Mouse (Mus musculus): Measurements from ENCODE around the gene Dapp1. TPM values are rescaled to one million over a fixed set of nuclear protein-coding genes. Genes with fewer than 3 reads are reported as not detected.

The Dapp1 gene
- polyA plus RNA-seq (2015; fragmentation: Nextera tagmentation; extraction: Ambion mirVana): 8.1 and 8.2 TPM in 2 replicates

DNA sequence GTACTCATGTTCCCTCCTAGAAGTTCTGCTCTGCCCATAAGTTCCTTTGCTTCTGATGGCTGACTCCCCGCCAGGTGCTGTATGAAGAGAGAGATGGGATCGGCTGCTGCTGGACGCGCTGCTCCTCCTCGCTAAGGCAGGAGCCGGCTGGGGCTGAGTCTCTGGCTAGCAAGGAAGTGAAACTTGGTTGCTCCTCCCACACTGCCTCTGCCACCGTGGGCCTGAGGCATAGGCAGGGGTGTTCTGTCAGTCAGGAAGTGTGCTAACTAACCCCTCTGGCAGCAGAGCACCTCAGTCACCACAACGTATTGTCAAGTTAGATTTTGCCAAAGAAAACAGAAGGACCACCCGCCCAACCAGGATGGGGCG is at the start of gene Dapp1:
TSS of gene Dapp1 (minus strand) at position 164 of the 369 bp plus-strand sequence.
- DNase-seq (ENCODE audit: low spot score): peak; percentile 78
- Histone ChIP-seq H3K9ac (ENCODE audit: low read depth, low read length) (peak within 1 kb of the TSS; percentile 69), H3K9me3 (replicated peaks; ENCODE audit: low read length) (no peaks in the 10 kb centered on the region), H3K27ac (peak within 1 kb of the TSS; percentile 72), H3K4me3 (replicated peaks; ENCODE audit: low read depth, low read length) (peak within 1 kb of the TSS; percentile 53), H3K4me2 (ENCODE audit: low read length) (peak within 1 kb of the TSS; percentile 85), H3K36me3 (ENCODE audit: insufficient read depth, low read length) (no peaks in the 10 kb centered on the region), H3K27me3 (ENCODE audit: insufficient read depth, low read length) (no peaks in the 10 kb centered on the region), H3K4me1 (replicated peaks; ENCODE audit: insufficient read depth, low read length) (no peaks in the 10 kb centered on the region; the same call in 1 of the 2 replicates)
- peak; percentile 84; the same call in 1 of the 2 replicates for ATAC-seq (replicated peaks; ENCODE audit: low FRiP score, low read depth)
- WGBS: 7% methylated on average over 10 of the region's 10 CpGs
- TF ChIP-seq CTCF (IDR thresholded peaks at IDR 0.05; ENCODE audit: low read depth): no peak

DNA sequence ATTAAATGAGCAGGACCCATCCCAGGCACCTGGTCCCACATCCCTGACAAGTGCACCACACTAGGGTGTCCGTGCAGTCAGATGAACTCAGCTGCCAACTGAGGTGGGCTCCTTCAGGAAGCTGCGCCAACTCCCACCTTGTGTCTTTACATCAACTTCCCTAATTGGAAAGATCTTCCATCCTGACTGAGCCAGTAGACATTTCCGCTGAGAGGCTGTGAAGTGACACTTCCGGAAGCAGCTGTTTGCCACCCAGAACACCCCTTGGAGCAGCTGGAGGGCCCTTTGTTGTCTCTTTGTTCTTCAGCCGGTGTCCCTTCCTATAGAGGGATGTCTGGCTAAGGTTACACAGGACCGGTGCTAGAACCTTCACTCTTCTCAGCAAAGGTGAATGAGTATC is 49.2 kb upstream of the Dapp1 start:
- ATAC-seq (replicated peaks; ENCODE audit: low FRiP score, low read depth) (no peak), DNase-seq (ENCODE audit: low spot score) (no peak)
- H3K4me1 ChIP-seq (replicated peaks; ENCODE audit: insufficient read depth, low read length): no peaks in the 10 kb centered on the region
- no peak overlapping the region for H3K4me3 ChIP-seq (replicated peaks; ENCODE audit: low read depth, low read length)
- no peak for TF ChIP-seq CTCF (IDR thresholded peaks at IDR 0.05; ENCODE audit: low read depth)
- H3K9me3 ChIP-seq (replicated peaks; ENCODE audit: low read length): no peaks in the 10 kb centered on the region
- H3K27me3 ChIP-seq (ENCODE audit: insufficient read depth, low read length): no peaks in the 10 kb centered on the region
- H3K27ac ChIP-seq: no peak overlapping the region
- no peak overlapping the region for H3K4me2 ChIP-seq (ENCODE audit: low read length)
- H3K36me3 ChIP-seq (ENCODE audit: insufficient read depth, low read length): no peaks in the 10 kb centered on the region
- WGBS: 70% methylated on average over 6 of the region's 6 CpGs
- H3K9ac ChIP-seq (ENCODE audit: low read depth, low read length): no peak overlapping the region

DNA sequence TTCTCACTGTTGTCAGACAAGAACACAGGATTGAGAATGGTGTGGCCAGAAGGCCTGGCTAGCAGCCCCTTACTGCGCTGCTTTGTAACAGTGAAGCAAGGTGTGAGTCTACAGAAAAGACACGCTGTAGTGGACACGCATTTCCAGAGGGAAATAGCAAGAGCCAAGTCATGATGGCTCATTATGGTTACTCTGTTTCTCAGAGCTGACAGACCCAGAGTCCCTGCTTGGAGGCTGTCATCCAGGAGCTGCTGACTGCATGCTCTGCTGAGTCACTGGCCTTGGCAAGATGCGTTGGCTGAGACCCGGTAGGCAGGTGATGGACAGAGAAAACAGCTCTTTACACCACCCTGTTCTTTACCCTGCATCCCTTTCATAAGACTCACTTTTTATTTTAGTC is 48.0 kb upstream of the Dapp1 start:
- TF ChIP-seq CTCF (IDR thresholded peaks at IDR 0.05; ENCODE audit: low read depth): no peak
- WGBS: 83% methylated on average over 5 of the region's 5 CpGs
- no peak overlapping the region for H3K27ac ChIP-seq
- no peak overlapping the region for H3K4me2 ChIP-seq (ENCODE audit: low read length)
- DNase-seq (ENCODE audit: low spot score) (no peak), ATAC-seq (replicated peaks; ENCODE audit: low FRiP score, low read depth) (no peak)
- H3K9ac ChIP-seq (ENCODE audit: low read depth, low read length): no peak overlapping the region
- H3K4me3 ChIP-seq (replicated peaks; ENCODE audit: low read depth, low read length): no peak overlapping the region
- H3K9me3 ChIP-seq (replicated peaks; ENCODE audit: low read length): no peaks in the 10 kb centered on the region
- H3K36me3 ChIP-seq (ENCODE audit: insufficient read depth, low read length): no peaks in the 10 kb centered on the region
- H3K27me3 ChIP-seq (ENCODE audit: insufficient read depth, low read length): no peaks in the 10 kb centered on the region
- H3K4me1 ChIP-seq (replicated peaks; ENCODE audit: insufficient read depth, low read length): no peaks in the 10 kb centered on the region

DNA sequence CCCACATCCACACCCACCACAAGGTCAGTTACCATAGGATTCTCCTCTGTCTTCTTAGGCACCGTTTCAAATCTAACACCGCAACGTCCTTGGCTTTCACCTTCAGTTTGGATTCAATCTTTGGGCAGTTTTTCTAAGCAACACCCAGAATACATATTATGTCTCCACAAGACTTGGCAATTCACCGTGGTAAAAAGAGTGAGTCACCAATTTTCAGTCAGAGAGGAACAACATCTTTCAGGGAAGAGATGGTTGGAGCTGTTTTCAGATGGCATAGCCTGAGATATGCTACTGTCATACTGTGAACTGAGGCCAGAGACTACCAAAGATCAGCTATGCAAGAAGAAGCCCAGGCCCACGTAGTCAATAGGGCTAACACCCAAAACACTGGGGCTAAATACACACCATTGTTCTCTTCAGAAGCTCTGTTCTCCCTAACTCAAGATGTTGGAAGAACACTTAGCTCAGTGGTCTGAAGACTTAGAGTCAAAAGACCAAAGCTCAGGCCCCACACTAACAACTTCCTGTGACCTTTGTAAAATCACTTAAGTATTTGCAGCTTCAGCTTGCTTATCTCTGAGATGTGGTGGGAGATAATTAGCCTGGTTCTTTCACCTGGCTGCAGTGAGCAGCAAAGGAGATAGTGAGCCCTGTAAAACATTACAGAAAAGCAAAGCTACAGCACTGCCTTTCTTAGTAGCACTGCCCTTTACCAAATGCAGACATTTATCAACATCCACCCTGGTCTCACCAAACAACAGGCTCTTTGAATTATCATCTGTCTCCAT is 46.4 kb upstream of the Dapp1 start:
- whole genome bisulfite sequencing: 77% methylated on average over 5 of the region's 5 CpGs
- H3K9me3 ChIP-seq (replicated peaks; ENCODE audit: low read length): no peaks in the 10 kb centered on the region
- H3K4me1 ChIP-seq (replicated peaks; ENCODE audit: insufficient read depth, low read length): no peaks in the 10 kb centered on the region
- no peak for ATAC-seq (replicated peaks; ENCODE audit: low FRiP score, low read depth)
- no peaks in the 10 kb centered on the region for H3K27me3 ChIP-seq (ENCODE audit: insufficient read depth, low read length)
- no peak overlapping the region for H3K9ac ChIP-seq (ENCODE audit: low read depth, low read length)
- H3K36me3 ChIP-seq (ENCODE audit: insufficient read depth, low read length): no peaks in the 10 kb centered on the region
- H3K4me2 ChIP-seq (ENCODE audit: low read length): no peak overlapping the region
- H3K27ac ChIP-seq: no peak overlapping the region
- no peak for TF ChIP-seq CTCF (IDR thresholded peaks at IDR 0.05; ENCODE audit: low read depth)
- no peak overlapping the region for H3K4me3 ChIP-seq (replicated peaks; ENCODE audit: low read depth, low read length)
- no peak for DNase-seq (ENCODE audit: low spot score)

DNA sequence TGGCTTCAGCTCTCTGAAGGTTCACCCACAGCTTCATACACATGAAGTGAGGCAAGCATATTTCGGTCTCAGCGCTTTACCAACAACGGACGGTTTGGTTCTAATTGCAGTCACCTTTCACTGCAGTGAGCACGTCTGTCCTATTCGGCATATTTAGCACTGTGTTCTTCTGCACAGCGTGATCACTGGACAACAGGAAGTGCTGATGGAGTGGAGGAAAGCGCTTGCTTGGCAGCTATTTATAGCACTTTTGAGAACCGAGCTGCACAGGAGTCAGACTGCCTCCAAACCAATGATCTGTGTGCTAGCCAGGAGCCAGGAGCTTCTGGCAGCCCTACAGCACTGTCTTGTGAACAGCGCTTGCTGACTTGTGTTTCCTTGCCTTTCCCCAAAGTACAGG is 44.9 kb upstream of the Dapp1 start:
- ATAC-seq (replicated peaks; ENCODE audit: low FRiP score, low read depth) (no peak), DNase-seq (ENCODE audit: low spot score) (peak; percentile 43)
- no peak overlapping the region for H3K27ac ChIP-seq
- no peak overlapping the region for H3K4me3 ChIP-seq (replicated peaks; ENCODE audit: low read depth, low read length)
- WGBS: 56% methylated on average over 10 of the region's 10 CpGs
- H3K27me3 ChIP-seq (ENCODE audit: insufficient read depth, low read length): no peaks in the 10 kb centered on the region
- no peak overlapping the region for H3K4me2 ChIP-seq (ENCODE audit: low read length)
- H3K9me3 ChIP-seq (replicated peaks; ENCODE audit: low read length): no peaks in the 10 kb centered on the region
- no peaks in the 10 kb centered on the region for H3K4me1 ChIP-seq (replicated peaks; ENCODE audit: insufficient read depth, low read length)
- H3K9ac ChIP-seq (ENCODE audit: low read depth, low read length): no peak overlapping the region
- TF ChIP-seq CTCF (IDR thresholded peaks at IDR 0.05; ENCODE audit: low read depth): no peak
- no peaks in the 10 kb centered on the region for H3K36me3 ChIP-seq (ENCODE audit: insufficient read depth, low read length)

DNA sequence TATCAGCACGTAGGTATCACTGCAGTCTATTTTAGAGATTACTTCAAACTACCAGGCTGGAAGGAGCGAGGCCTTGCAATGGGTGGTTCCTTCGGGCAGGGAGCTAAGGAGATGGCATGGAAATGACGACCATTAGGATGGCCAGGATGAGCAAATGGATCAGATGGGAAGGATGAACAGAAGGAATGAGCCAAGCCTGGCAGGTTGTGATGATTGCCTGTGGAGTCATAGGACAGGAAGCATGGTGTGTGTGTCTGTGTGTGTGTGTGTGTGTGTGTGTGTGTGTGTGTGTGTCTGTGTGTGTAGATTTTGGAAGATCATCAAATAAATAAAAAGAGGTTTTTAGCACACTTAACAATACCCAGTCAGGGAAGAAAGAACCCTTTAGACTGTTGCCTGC is 41.3 kb upstream of the Dapp1 start:
- ATAC-seq (replicated peaks; ENCODE audit: low FRiP score, low read depth): no peak
- Histone ChIP-seq H3K9ac (ENCODE audit: low read depth, low read length) (no peak overlapping the region), H3K4me2 (ENCODE audit: low read length) (no peak overlapping the region), H3K27ac (no peak overlapping the region), H3K9me3 (replicated peaks; ENCODE audit: low read length) (no peaks in the 10 kb centered on the region), H3K27me3 (ENCODE audit: insufficient read depth, low read length) (no peaks in the 10 kb centered on the region), H3K4me3 (replicated peaks; ENCODE audit: low read depth, low read length) (no peak overlapping the region), H3K36me3 (ENCODE audit: insufficient read depth, low read length) (no peaks in the 10 kb centered on the region), H3K4me1 (replicated peaks; ENCODE audit: insufficient read depth, low read length) (no peaks in the 10 kb centered on the region)
- WGBS: 76% methylated on average over 4 of the region's 4 CpGs
- no peak for TF ChIP-seq CTCF (IDR thresholded peaks at IDR 0.05; ENCODE audit: low read depth)
- DNase-seq (ENCODE audit: low spot score): no peak

All from kidney, postnatal 0 days (tissue).